Mouse (Mus musculus) MEL (cell line): Measurements from ENCODE around the gene Nhsl2. TPM values are rescaled to one million over a fixed set of nuclear protein-coding genes. Genes with fewer than 3 reads are reported as not detected.

ENCODE experiments used
- DNase-seq: peaks from one replicate; pipeline ENCODE4 v3.0.0; 2011; ENCODE audit warnings: low read depth, low spot score
- H3K27ac ChIP-seq: 2 replicates; pipeline ENCODE4 v1.5.1; 2012; ENCODE audit warnings: low read depth, mild to moderate bottlenecking, control low read depth, low read length, moderate library complexity; ENCODE audit not compliant: control insufficient read depth
- H3K27me3 ChIP-seq, 2 experiments: fragments of 150-350 bp in 1 of 2; sonication (generic) in 1 of 2; 2 replicates each; pipeline ENCODE4 v1.6.1; 2012; ENCODE audit warnings: low read length in 2 of 2, mild to moderate bottlenecking in 2 of 2, improper control_type of control experiment in 1 of 2, moderate library complexity in 1 of 2; ENCODE audit not compliant: insufficient read depth in 2 of 2, control insufficient read depth in 1 of 2
- H3K36me3 ChIP-seq, 2 experiments: 2 replicates each; pipeline ENCODE4 v1.6.1; 2012 to 2014; ENCODE audit warnings: low read length in 2 of 2, improper control_type of control experiment in 1 of 2, inconsistent platforms in 1 of 2, mild to moderate bottlenecking in 1 of 2; ENCODE audit not compliant: insufficient read depth in 2 of 2, control insufficient read depth in 1 of 2
- H3K4me1 ChIP-seq, 2 experiments: fragments of 150-350 bp in 1 of 2; sonication (generic) in 1 of 2; 2 replicates each; pipeline ENCODE4 v1.6.1; 2012; ENCODE audit warnings: low read length in 2 of 2, improper control_type of control experiment in 1 of 2, mild to moderate bottlenecking in 1 of 2; ENCODE audit not compliant: insufficient read depth in 2 of 2, control insufficient read depth in 1 of 2
- H3K4me3 ChIP-seq, 2 experiments: fragments of 150-350 bp in 1 of 2; sonication (generic) in 1 of 2; 2 replicates each; pipeline ENCODE4 v1.5.1; 2012; ENCODE audit warnings: low read depth in 2 of 2, low read length in 2 of 2, mild to moderate bottlenecking in 2 of 2, moderate library complexity in 2 of 2, control low read depth in 1 of 2, improper control_type of control experiment in 1 of 2; ENCODE audit not compliant: control insufficient read depth in 1 of 2, insufficient read depth in 1 of 2
- H3K79me2 ChIP-seq: 2 replicates; pipeline ENCODE4 v1.6.1; 2012; ENCODE audit warnings: mild to moderate bottlenecking, low read length, moderate library complexity; ENCODE audit not compliant: control insufficient read depth, poor library complexity, insufficient read depth
- H3K9ac ChIP-seq: 2 replicates; pipeline ENCODE4 v1.6.1; 2012; ENCODE audit warnings: low read depth, mild to moderate bottlenecking, control low read depth, low read length, moderate library complexity; ENCODE audit not compliant: control insufficient read depth, poor library complexity, severe bottlenecking
- H3K9me3 ChIP-seq: fragments of 150-350 bp; sonication (generic); replicated peaks from 2 replicates; pipeline ENCODE4 v1.6.1; 2012; ENCODE audit warnings: mild to moderate bottlenecking, low read length, improper control_type of control experiment, moderate library complexity; ENCODE audit not compliant: insufficient read depth
- CHD1 ChIP-seq: IDR thresholded peaks from 2 replicates; pipeline ENCODE4 v1.6.1; 2012; ENCODE audit warnings: low read depth, mild to moderate bottlenecking, inconsistent platforms, low read length, improper control_type of control experiment
- CHD2 ChIP-seq: IDR thresholded peaks from 2 replicates; pipeline ENCODE4 v1.6.1; 2011; ENCODE audit warnings: low read length, improper control_type of control experiment
- CTCF ChIP-seq, 3 experiments: IDR thresholded peaks in 2 of 3; conservative IDR thresholded peaks in 1 of 3; 2 replicates each; pipeline ENCODE4 v1.5.1; 2011 to 2012; ENCODE audit warnings: low read length in 3 of 3, low read depth in 2 of 3, mild to moderate bottlenecking in 2 of 3, improper control_type of control experiment in 1 of 3, inconsistent platforms in 1 of 3, mixed read lengths in 1 of 3, moderate library complexity in 1 of 3; ENCODE audit not compliant: control insufficient read depth in 1 of 3, insufficient read depth in 1 of 3, poor library complexity in 1 of 3, severe bottlenecking in 1 of 3
- GABPA ChIP-seq: IDR thresholded peaks from 2 replicates; pipeline ENCODE4 v1.6.1; 2012; ENCODE audit warnings: low read depth, mild to moderate bottlenecking, inconsistent platforms, low read length, improper control_type of control experiment, moderate library complexity
- GATA1 ChIP-seq: IDR thresholded peaks from 2 replicates; pipeline ENCODE4 v1.6.1; 2011; ENCODE audit warnings: low read depth, low read length, improper control_type of control experiment
- JUND ChIP-seq: IDR thresholded peaks from 2 replicates; pipeline ENCODE4 v1.6.1; 2011; ENCODE audit warnings: low read depth, mild to moderate bottlenecking, improper control_type of control experiment, low read length
- MAFK ChIP-seq: IDR thresholded peaks from 2 replicates; pipeline ENCODE4 v1.6.1; 2011; ENCODE audit warnings: low read depth, mild to moderate bottlenecking, low read length, improper control_type of control experiment, borderline replicate concordance
- MXI1 ChIP-seq: IDR thresholded peaks from 2 replicates; pipeline ENCODE4 v1.6.1; 2011; ENCODE audit warnings: mild to moderate bottlenecking, low read depth, low read length, improper control_type of control experiment
- MYC ChIP-seq: IDR thresholded peaks from 2 replicates; pipeline ENCODE4 v1.6.1; 2011; ENCODE audit warnings: low read depth, mild to moderate bottlenecking, low read length, improper control_type of control experiment, moderate library complexity
- NRF1 ChIP-seq: IDR thresholded peaks from 2 replicates; pipeline ENCODE4 v1.6.1; 2014; ENCODE audit warnings: low read depth, mild to moderate bottlenecking, inconsistent platforms, low read length, improper control_type of control experiment, moderate library complexity; ENCODE audit not compliant: poor library complexity, insufficient read depth, severe bottlenecking
- POLR2A ChIP-seq, 2 experiments: IDR thresholded peaks; 2 replicates each; pipeline ENCODE4 v1.6.1; 2011 to 2012; ENCODE audit warnings: low read length in 2 of 2, mild to moderate bottlenecking in 2 of 2, control low read depth in 1 of 2, improper control_type of control experiment in 1 of 2, low read depth in 1 of 2, moderate library complexity in 1 of 2; ENCODE audit not compliant: control insufficient read depth in 1 of 2, insufficient read depth in 1 of 2, poor library complexity in 1 of 2
- RAD21 ChIP-seq: IDR thresholded peaks from 2 replicates; pipeline ENCODE4 v1.6.1; 2011; ENCODE audit warnings: mild to moderate bottlenecking, low read depth, low read length, improper control_type of control experiment
- SIN3A ChIP-seq: IDR thresholded peaks from 2 replicates; pipeline ENCODE4 v1.6.1; 2012; ENCODE audit warnings: low read length, improper control_type of control experiment, inconsistent platforms
- SMC3 ChIP-seq: IDR thresholded peaks from 2 replicates; pipeline ENCODE4 v1.6.1; 2011; ENCODE audit warnings: low read depth, low read length, improper control_type of control experiment
- ZC3H11A ChIP-seq: IDR thresholded peaks from 2 replicates; pipeline ENCODE4 v1.6.1; 2012; ENCODE audit warnings: low read depth, mild to moderate bottlenecking, inconsistent platforms, low read length, improper control_type of control experiment
- ZKSCAN1 ChIP-seq: IDR thresholded peaks from 2 replicates; pipeline ENCODE4 v1.6.1; 2012; ENCODE audit warnings: low read depth, mild to moderate bottlenecking, inconsistent platforms, low read length, improper control_type of control experiment, moderate library complexity
- polyA plus RNA-seq, 2 experiments: library from polyadenylated mRNA; stranded (reverse) in 1 of 2; unstranded in 1 of 2; fragments of >175 nt in 1 of 2; fragments of >200 nt in 1 of 2; gene quantifications; 2 replicates each; pipeline versions ENCODE4 v1.2.1 to v1.2.4; 2012; ENCODE audit warnings: low replicate concordance in 2 of 2, low read depth in 1 of 2; ENCODE audit not compliant: insufficient read length in 2 of 2, insufficient read depth in 1 of 2, missing spikeins in 1 of 2
- total RNA-seq: library from RNA; depleted of rRNA; stranded (reverse); fragments of 300-350 nt; gene quantifications from 2 replicates; pipeline ENCODE4 v1.2.3, GENCODE M21; 2012

The Nhsl2 gene
- total and polyA plus RNA-seq, 3 experiments: 0.01 to 0.23 TPM; not detected in 1

GRCm38 (mm10) chrX:102059437-102059836 is 210.3 kb downstream of the Nhsl2 start:
- no peak overlapping the region for H3K27ac ChIP-seq
- peaks cover 0 to 13% of the 10 kb centered on the region in 2 experiments; a peak in 3 of 4 replicates for H3K4me1 ChIP-seq
- H3K27me3 ChIP-seq: no peaks in the 10 kb centered on the region
- H3K4me3 ChIP-seq: peak overlapping the region; percentile 29 to 47
- no peaks in the 10 kb centered on the region for H3K9me3 ChIP-seq
- H3K36me3 ChIP-seq: peaks cover 0 to 10% of the 10 kb centered on the region in 2 experiments; a peak in 2 of 4 replicates
- DNase-seq: peak; percentile 74
- H3K79me2 ChIP-seq: no peaks in the 10 kb centered on the region
- peak overlapping the region; percentile 32; the same call in 1 of the 2 replicates for H3K9ac ChIP-seq
- no peak for TF ChIP-seq CHD1
- TF ChIP-seq SIN3A: no peak
- TF ChIP-seq SMC3: peak; percentile 46
- peak; percentile 48 for TF ChIP-seq RAD21
- 0 out of 2 replicates have a peak, but pooled peaks have one; percentile 38 for TF ChIP-seq MYC
- TF ChIP-seq MAFK: no peak
- no peak for TF ChIP-seq CHD2
- TF ChIP-seq MXI1: no peak
- TF ChIP-seq GATA1: peak; percentile 68
- TF ChIP-seq JUND: no peak
- peak; percentile 32; the same call in 1 of the 2 replicates for TF ChIP-seq ZC3H11A
- TF ChIP-seq CTCF (IDR thresholded peaks at IDR 0.05 in 2 of 3, conservative IDR thresholded peaks at IDR 0.05 in 1 of 3; ENCODE audit: control insufficient read depth in 1 of 3, insufficient read depth in 1 of 3, low read depth in 2 of 3, low read length in 3 of 3, poor library complexity in 1 of 3, severe bottlenecking in 1 of 3): peak; percentile 42 to 60 (median 55); a peak in 5 of 6 replicates
- TF ChIP-seq, all 39 proteins: peak for 6

GRCm38 (mm10) chrX:102060243-102060642 is 211.1 kb downstream of the Nhsl2 start:
- Histone ChIP-seq H3K79me2 (no peaks in the 10 kb centered on the region), H3K4me1 (peaks cover 0 to 13% of the 10 kb centered on the region in 2 experiments; a peak in 3 of 4 replicates), H3K36me3 (peaks cover 0 to 10% of the 10 kb centered on the region in 2 experiments; a peak in 2 of 4 replicates), H3K4me3 (no peak overlapping the region), H3K27me3 (no peaks in the 10 kb centered on the region), H3K27ac (no peak overlapping the region), H3K9ac (no peak overlapping the region), H3K9me3 (no peaks in the 10 kb centered on the region)
- TF ChIP-seq POLR2A (IDR thresholded peaks at IDR 0.05; ENCODE audit: control insufficient read depth in 1 of 2, insufficient read depth in 1 of 2, low read depth in 1 of 2, low read length in 2 of 2, poor library complexity in 1 of 2) (no peak), CTCF (IDR thresholded peaks at IDR 0.05 in 2 of 3, conservative IDR thresholded peaks at IDR 0.05 in 1 of 3; ENCODE audit: control insufficient read depth in 1 of 3, insufficient read depth in 1 of 3, low read depth in 2 of 3, low read length in 3 of 3, poor library complexity in 1 of 3, severe bottlenecking in 1 of 3) (no peak), ZKSCAN1 (no peak), NRF1 (no peak), GABPA (no peak)
- peak; percentile 11 for DNase-seq
